Mouse (Mus musculus) embryonic fibroblast, embryonic 13.5 days (primary cell): ENCODE measurements around the gene 1700017B05Rik.
"Not testable (repeated sequence)": the region's sequence is repeated elsewhere in the genome, so short reads cannot be mapped to it uniquely, and the experiment has no call there.

Experiments used
- CTCF ChIP-seq: IDR thresholded peaks from 2 replicates; pipeline ENCODE4 v1.5.1; 2011; ENCODE audit warnings: mild to moderate bottlenecking, control low read depth, low read length, moderate library complexity, borderline replicate concordance; ENCODE audit not compliant: insufficient read depth
- POLR2A ChIP-seq: IDR thresholded peaks from 2 replicates; pipeline ENCODE4 v1.6.1; 2011; ENCODE audit warnings: low read depth, mild to moderate bottlenecking, control low read depth, low read length, moderate library complexity

DNA sequence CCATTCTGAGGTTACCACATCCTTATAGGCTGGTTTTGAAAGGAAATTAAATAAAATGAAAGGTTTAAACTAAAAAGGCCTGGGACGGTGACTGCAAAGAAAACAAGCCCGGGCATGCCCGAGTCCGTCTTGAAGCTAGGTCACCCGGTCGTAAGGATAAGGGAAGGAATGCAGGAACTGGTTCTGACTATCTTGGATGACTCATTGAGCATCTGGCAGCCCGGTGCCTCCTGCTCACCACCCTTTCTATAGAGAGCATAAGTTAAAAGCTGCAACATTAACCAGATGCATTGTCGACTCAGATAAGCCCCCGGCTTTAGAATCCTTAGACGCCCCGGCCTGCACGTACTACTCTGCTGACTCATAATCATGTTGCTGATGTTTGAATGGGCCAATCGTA lies 58.8 kb downstream of the 1700017B05Rik start:
- TF ChIP-seq CTCF, POLR2A: not testable (repeated sequence)
